Mouse (Mus musculus) lung, postnatal 4 days (tissue): ENCODE data around the gene Aldh16a1.
"Not testable (repeated sequence)": the region's sequence is repeated elsewhere in the genome, so short reads cannot be mapped to it uniquely, and the experiment has no call there.

Experiments
- DNase-seq, 2 experiments: peaks; one replicate each; pipeline ENCODE4 v3.0.0; 2021

The Aldh16a1 gene

GRCm38 (mm10) chr7:45131850-45132249, 22.5 kb downstream of the Aldh16a1 start:
- DNase-seq: no peak

DNA sequence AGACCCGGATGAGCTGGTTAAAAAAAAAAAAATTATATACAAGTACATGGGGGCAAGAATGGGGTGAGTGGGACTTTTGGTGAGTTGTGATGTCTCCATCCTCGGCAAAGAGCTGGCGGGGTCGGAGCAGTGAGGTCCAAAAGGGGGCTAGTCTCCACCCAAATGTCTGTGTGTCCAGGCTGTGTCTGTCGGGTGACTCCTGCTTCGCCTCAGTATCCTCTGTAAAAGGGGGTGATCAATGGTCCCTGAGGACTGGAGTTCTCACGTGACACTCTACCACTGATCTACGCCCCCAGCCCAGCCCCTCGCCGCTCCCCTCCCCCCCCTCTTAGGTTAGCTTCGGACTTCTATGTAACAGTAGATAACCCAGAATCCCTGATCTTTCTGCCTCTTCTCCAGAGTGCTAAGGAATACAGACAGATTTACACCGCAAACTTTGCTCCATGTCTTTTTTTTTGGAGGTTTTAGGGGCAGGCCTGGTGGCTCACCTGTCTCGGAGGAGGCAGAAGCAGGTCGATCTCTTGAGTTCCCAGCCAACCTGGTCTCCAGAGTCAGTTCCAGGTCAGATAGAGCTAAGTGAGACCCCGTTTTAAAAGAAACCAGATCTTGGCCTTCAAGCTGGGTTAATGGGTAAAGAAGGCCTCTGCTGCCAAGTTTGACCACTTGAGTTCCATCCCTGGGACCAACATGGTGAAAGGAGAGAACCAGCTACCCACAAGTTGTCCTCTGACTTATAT, 24.4 kb downstream of the Aldh16a1 start:
- DNase-seq: no peak

- DNase-seq: no peak
These were observed 25.1 kb downstream of the Aldh16a1 start for GRCm38 (mm10) chr7:45129318-45129717.

- peak; percentile 99 to 100 for DNase-seq
These were observed 25.6 kb downstream of the Aldh16a1 start, which contains the start of gene Rpl13a for GRCm38 (mm10) chr7:45128624-45129246. Rpl13a (minus strand) TSS chr7:45128761.

- DNase-seq: no peak
These were observed 26.6 kb downstream of the Aldh16a1 start for GRCm38 (mm10) chr7:45127700-45128224.

- DNase-seq: peak in 1 of 2 experiments; percentile 23
These were observed 27.3 kb downstream of the Aldh16a1 start for GRCm38 (mm10) chr7:45126844-45127699.

DNA sequence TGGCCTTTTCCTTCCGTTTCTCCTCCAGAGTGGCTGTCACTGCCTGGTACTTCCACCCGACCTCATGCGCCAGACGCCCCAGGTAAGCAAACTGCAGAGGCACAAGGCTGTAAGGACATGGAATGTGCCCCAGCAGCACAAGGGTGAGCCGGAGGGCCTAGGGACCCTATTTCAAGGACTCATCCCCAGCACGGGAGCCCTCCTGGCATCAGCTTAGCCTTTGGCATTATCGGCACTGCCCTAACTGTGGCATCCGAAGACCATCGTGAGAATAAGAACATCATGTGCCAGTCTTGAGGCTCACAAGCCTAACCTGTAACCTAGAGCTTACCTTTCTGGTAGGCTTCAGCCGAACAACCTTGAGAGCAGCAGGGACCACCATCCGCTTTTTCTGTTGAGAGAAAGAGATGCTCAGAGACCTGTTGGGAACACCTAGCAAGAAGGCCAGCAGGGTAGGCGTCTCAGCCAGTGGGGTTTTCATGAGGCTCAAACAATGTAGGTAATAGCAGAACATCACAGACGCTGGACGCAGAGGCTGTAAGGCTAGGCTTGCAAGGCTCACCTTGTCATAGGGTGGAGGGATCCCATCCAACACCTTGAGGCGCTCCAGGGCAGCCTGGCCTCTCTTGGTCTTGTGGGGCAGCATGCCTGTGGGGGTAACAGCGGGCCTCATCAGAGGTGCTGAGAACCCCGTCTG, 28.1 kb downstream of the Aldh16a1 start:
- DNase-seq: no peak

GRCm38 (mm10) chr7:45125649-45126048, 28.7 kb downstream of the Aldh16a1 start:
- DNase-seq: not testable (repeated sequence)

GRCm38 (mm10) chr7:45125144-45125600, 29.2 kb downstream of the Aldh16a1 start:
- DNase-seq: no peak

- DNase-seq: peak; percentile 99
These were observed 29.9 kb downstream of the Aldh16a1 start, which contains the start of gene Rps11 for GRCm38 (mm10) chr7:45124224-45125143. Rps11 (minus strand) TSS chr7:45124439.

DNA sequence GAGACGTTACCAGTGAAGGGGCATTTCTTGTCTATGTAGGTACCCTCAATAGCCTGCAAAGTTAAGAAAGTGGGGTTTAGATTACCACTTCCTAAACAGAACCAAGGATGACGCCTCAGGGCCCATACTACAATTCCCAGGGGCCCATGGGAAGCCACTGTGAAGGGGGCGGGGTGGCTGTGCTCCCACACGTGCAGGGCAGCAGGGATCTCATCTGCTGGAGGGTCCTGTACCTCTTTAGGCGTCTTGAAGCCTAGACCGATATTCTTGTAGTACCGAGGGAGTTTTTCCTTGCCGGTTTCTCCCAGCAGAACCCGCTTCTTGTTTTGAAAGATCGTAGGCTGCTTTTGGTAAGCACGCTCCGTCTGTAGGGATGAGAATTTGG, 31.2 kb downstream of the Aldh16a1 start:
- peak; percentile 40 to 52 for DNase-seq

DNA sequence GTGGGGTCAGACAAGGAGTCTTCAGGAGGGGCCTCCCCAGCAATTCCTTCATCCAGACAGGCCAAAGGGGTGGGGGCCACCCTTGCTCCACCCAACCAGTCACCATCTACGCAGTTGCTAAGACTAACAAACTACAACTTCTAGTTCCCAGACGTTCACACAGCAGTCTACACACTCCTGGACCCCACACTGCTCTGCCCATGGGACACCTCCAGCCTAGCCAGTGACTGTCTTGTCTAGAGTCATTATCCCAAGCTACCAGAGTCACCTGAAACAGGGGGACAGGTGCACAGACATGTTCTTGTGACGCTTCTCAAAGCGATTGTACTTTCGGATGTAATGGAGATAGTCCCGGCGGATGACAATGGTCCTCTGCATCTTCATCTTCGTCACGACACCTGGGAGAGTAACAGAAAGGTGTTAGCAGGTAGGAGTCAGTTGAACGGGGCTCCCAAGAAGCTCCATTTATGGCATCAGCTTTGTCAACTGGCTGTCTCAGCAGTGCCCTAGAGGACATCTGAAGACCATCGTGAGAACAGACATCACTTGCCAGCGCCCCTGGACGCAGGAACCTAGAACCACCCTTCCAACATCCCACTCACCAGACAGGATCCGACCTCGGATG, 31.7 kb downstream of the Aldh16a1 start:
- no peak for DNase-seq

DNA sequence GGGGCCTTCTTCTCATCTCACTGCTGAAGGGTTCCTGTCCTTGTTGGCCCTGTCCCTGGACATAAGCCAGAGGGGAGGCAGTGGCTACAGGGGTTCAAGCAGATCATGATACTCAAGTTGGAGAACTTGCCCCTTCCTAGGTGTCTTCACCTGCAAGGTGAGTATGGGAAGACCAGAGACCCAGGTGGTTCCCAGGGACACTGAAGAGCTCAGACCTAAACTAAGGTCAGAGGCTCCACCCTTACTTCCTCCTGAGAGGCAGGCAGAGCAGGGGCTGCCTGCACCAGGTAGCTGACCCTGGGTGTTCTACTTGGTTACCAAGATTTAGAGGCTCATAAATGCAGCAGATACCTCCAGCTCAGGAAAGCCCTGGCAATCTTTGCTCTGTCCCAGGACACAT, 32.4 kb downstream of the Aldh16a1 start:
- no peak for DNase-seq

DNA sequence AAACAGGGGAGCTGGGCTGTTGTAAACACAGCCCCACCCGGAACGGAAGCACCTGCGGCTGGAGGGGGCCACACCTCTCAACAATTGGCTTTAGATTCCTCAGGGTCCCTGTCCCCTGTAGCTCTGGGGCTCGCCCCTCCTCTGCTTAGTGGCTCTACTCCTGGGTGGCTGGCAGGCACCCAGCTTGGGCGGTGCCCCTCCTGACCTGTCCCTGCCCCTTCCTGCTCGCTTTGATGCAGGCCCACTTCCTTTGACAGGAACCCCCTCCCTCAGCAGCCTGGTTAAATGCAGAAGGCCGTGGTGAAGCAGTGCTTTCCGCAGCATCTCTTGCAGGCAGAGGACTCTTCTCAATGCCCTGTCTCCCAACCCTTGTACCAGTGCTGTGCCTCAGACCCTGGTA, 33.0 kb downstream of the Aldh16a1 start:
- peak; percentile 82 to 90 for DNase-seq

GRCm38 (mm10) chr7:45119780-45120709, 34.3 kb downstream of the Aldh16a1 start:
- no peak for DNase-seq

GRCm38 (mm10) chr7:45118336-45118735, 36.0 kb downstream of the Aldh16a1 start:
- DNase-seq: no peak

- no peak for DNase-seq
These were observed 36.8 kb downstream of the Aldh16a1 start for GRCm38 (mm10) chr7:45117566-45117965.

DNA sequence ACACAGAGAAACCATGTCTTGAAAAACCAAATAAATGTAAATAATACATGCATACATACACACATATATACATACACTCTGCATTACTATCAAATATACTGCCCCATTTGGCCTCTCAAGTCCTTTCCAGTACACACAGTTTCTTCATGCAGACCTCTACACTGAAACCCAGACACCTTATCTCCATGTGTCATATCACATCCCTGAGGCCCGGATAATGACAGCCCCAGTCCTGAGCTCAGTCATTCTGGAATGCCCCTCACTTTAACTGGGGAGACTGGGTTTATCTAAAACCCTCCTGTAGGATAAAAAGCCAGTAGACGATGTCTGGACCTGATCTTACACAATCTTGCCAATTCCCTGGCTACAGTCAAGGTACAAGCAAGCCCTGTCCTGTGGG, 40.9 kb downstream of the Aldh16a1 start:
- DNase-seq: no peak

- no peak for DNase-seq
These were observed 41.9 kb downstream of the Aldh16a1 start for GRCm38 (mm10) chr7:45112529-45112928.

DNA sequence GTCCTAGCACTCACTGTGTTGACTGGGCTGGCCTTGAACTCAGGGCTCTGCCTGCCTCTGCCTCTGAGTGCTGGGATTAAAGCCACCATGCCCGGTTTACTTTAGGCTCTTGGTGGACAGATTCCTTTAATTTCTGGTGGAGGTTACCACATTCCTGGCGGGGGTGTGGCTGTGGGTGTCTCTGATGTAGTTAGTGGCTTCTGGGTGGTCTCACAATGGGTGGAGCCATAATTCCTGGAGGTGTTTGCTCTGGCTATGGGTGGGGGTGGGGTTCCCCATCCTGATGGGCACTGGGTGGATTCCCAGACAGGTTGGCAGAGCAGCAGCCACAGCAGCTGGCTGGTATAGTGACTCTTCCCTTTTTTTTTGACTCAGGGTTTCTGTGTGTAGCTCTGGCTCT, 42.4 kb downstream of the Aldh16a1 start:
- no peak for DNase-seq
